Mouse (Mus musculus) 3134 (cell line): Measurements from ENCODE around the gene Dlg2.

Experiments
- DNase-seq: peaks from one replicate; pipeline ENCODE4 v3.0.0-alpha.2; 2011; ENCODE audit warnings: low spot score; ENCODE audit not compliant: insufficient read length; ENCODE audit errors: extremely low read depth

Gene Dlg2

GRCm38 (mm10) chr7:91432563-91432962 is 956.1 kb downstream of the Dlg2 start:
- peak; percentile 13 for DNase-seq

GRCm38 (mm10) chr7:91434739-91435138 is 958.3 kb downstream of the Dlg2 start:
- DNase-seq, result no peak

- DNase-seq, result no peak
These were observed 963.9 kb downstream of the Dlg2 start for GRCm38 (mm10) chr7:91440326-91440725.

- no peak for DNase-seq
These were observed 966.2 kb downstream of the Dlg2 start for GRCm38 (mm10) chr7:91442447-91443376.

- no peak for DNase-seq
These were observed 966.9 kb downstream of the Dlg2 start for GRCm38 (mm10) chr7:91443377-91443714.

GRCm38 (mm10) chr7:91443913-91444312 is 967.4 kb downstream of the Dlg2 start:
- DNase-seq, result no peak

GRCm38 (mm10) chr7:91444728-91445127 is 968.3 kb downstream of the Dlg2 start:
- DNase-seq, result no peak

- DNase-seq, result no peak
These were observed 980.3 kb downstream of the Dlg2 start for GRCm38 (mm10) chr7:91456796-91457195.

- DNase-seq, result peak; percentile 20
These were observed 980.7 kb downstream of the Dlg2 start for GRCm38 (mm10) chr7:91457207-91457606.

GRCm38 (mm10) chr7:91461352-91461751 is 984.9 kb downstream of the Dlg2 start:
- DNase-seq, result no peak

GRCm38 (mm10) chr7:91463256-91463655 is 986.8 kb downstream of the Dlg2 start:
- no peak for DNase-seq

- DNase-seq, result no peak
These were observed 990.6 kb downstream of the Dlg2 start for GRCm38 (mm10) chr7:91467061-91467460.

- DNase-seq, result no peak
These were observed 1002.7 kb downstream of the Dlg2 start for GRCm38 (mm10) chr7:91479145-91479544.

GRCm38 (mm10) chr7:91481574-91482197 is 1005.2 kb downstream of the Dlg2 start:
- no peak for DNase-seq

GRCm38 (mm10) chr7:91493234-91493633 is 1016.8 kb downstream of the Dlg2 start:
- DNase-seq, result no peak

- no peak for DNase-seq
These were observed 1019.1 kb downstream of the Dlg2 start for GRCm38 (mm10) chr7:91495526-91495925.

- no peak for DNase-seq
These were observed 1034.6 kb downstream of the Dlg2 start for GRCm38 (mm10) chr7:91511119-91511518.

- no peak for DNase-seq
These were observed 1038.0 kb downstream of the Dlg2 start for GRCm38 (mm10) chr7:91514445-91514844.

GRCm38 (mm10) chr7:91516225-91516624 is 1039.8 kb downstream of the Dlg2 start:
- DNase-seq, result no peak

GRCm38 (mm10) chr7:91525859-91526258 is 1049.4 kb downstream of the Dlg2 start:
- DNase-seq, result no peak

- no peak for DNase-seq
These were observed 1066.3 kb downstream of the Dlg2 start for GRCm38 (mm10) chr7:91542597-91543285.

GRCm38 (mm10) chr7:91543286-91543650 is 1066.8 kb downstream of the Dlg2 start:
- no peak for DNase-seq
